Mouse (Mus musculus): Measurements from ENCODE around the gene Tmcc3. TPM values are rescaled to one million over a fixed set of nuclear protein-coding genes. Genes with fewer than 3 reads are reported as not detected.

Tmcc3 gene
- polyA plus RNA-seq, 1 experiment = 14.8 TPM

- Histone ChIP-seq H3K4me3 (ENCODE audit: low read depth, low read length) (no peak overlapping the region), H3K9me3 (replicated peaks; ENCODE audit: control insufficient read depth, insufficient read depth, low read length, poor library complexity, severe bottlenecking) (no peaks in the 10 kb centered on the region), H3K9ac (ENCODE audit: low read depth, poor library complexity, severe bottlenecking) (no peak overlapping the region), H3K27ac (ENCODE audit: insufficient read depth, low read length) (no peak overlapping the region), H3K4me1 (ENCODE audit: control insufficient read depth, insufficient read depth, low read length) (no peaks in the 10 kb centered on the region), H3K36me3 (ENCODE audit: control insufficient read depth, insufficient read depth, low read length, poor library complexity, severe bottlenecking) (no peaks in the 10 kb centered on the region), H3K27me3 (ENCODE audit: control insufficient read depth, insufficient read depth, low read length, poor library complexity, severe bottlenecking) (no peaks in the 10 kb centered on the region)
- TF ChIP-seq POLR2A (IDR thresholded peaks at IDR 0.05; ENCODE audit: insufficient read depth, low read length) = no peak
- TF ChIP-seq CTCF (IDR thresholded peaks at IDR 0.05; ENCODE audit: low read depth, low read length) = no peak
Observed at GRCm38 (mm10) chr10:94282179-94282578, 29.6 kb upstream of the Tmcc3 start.

- TF ChIP-seq EP300 (IDR thresholded peaks at IDR 0.05; ENCODE audit: insufficient read depth, low read depth, low read length) (no peak), CTCF (IDR thresholded peaks at IDR 0.05; ENCODE audit: low read depth, low read length) (no peak), POLR2A (IDR thresholded peaks at IDR 0.05; ENCODE audit: insufficient read depth, low read length) (no peak)
- H3K4me1 ChIP-seq (ENCODE audit: control insufficient read depth, insufficient read depth, low read length) = no peaks in the 10 kb centered on the region
- no peaks in the 10 kb centered on the region for H3K9me3 ChIP-seq (replicated peaks; ENCODE audit: control insufficient read depth, insufficient read depth, low read length, poor library complexity, severe bottlenecking)
- H3K36me3 ChIP-seq (ENCODE audit: control insufficient read depth, insufficient read depth, low read length, poor library complexity, severe bottlenecking) = no peaks in the 10 kb centered on the region
- no peak overlapping the region for H3K9ac ChIP-seq (ENCODE audit: low read depth, poor library complexity, severe bottlenecking)
- no peak overlapping the region for H3K4me3 ChIP-seq (ENCODE audit: low read depth, low read length)
- no peak overlapping the region for H3K27ac ChIP-seq (ENCODE audit: insufficient read depth, low read length)
- no peaks in the 10 kb centered on the region for H3K27me3 ChIP-seq (ENCODE audit: control insufficient read depth, insufficient read depth, low read length, poor library complexity, severe bottlenecking)
Observed at GRCm38 (mm10) chr10:94282797-94283196, 29.0 kb upstream of the Tmcc3 start.

GRCm38 (mm10) chr10:94294437-94294836, 17.3 kb upstream of the Tmcc3 start:
- no peaks in the 10 kb centered on the region for H3K27me3 ChIP-seq (ENCODE audit: control insufficient read depth, insufficient read depth, low read length, poor library complexity, severe bottlenecking)
- H3K9me3 ChIP-seq (replicated peaks; ENCODE audit: control insufficient read depth, insufficient read depth, low read length, poor library complexity, severe bottlenecking) = no peaks in the 10 kb centered on the region
- no peaks in the 10 kb centered on the region for H3K4me1 ChIP-seq (ENCODE audit: control insufficient read depth, insufficient read depth, low read length)
- TF ChIP-seq CTCF (IDR thresholded peaks at IDR 0.05; ENCODE audit: low read depth, low read length) (no peak), EP300 (IDR thresholded peaks at IDR 0.05; ENCODE audit: insufficient read depth, low read depth, low read length) (no peak), POLR2A (IDR thresholded peaks at IDR 0.05; ENCODE audit: insufficient read depth, low read length) (no peak)
- H3K36me3 ChIP-seq (ENCODE audit: control insufficient read depth, insufficient read depth, low read length, poor library complexity, severe bottlenecking) = no peaks in the 10 kb centered on the region
- no peak overlapping the region for H3K9ac ChIP-seq (ENCODE audit: low read depth, poor library complexity, severe bottlenecking)
- no peak overlapping the region for H3K27ac ChIP-seq (ENCODE audit: insufficient read depth, low read length)
- H3K4me3 ChIP-seq (ENCODE audit: low read depth, low read length) = no peak overlapping the region

- Histone ChIP-seq H3K36me3 (ENCODE audit: control insufficient read depth, insufficient read depth, low read length, poor library complexity, severe bottlenecking) (no peaks in the 10 kb centered on the region), H3K9ac (ENCODE audit: low read depth, poor library complexity, severe bottlenecking) (no peak overlapping the region), H3K27me3 (ENCODE audit: control insufficient read depth, insufficient read depth, low read length, poor library complexity, severe bottlenecking) (no peaks in the 10 kb centered on the region), H3K27ac (ENCODE audit: insufficient read depth, low read length) (no peak overlapping the region), H3K9me3 (replicated peaks; ENCODE audit: control insufficient read depth, insufficient read depth, low read length, poor library complexity, severe bottlenecking) (no peaks in the 10 kb centered on the region), H3K4me3 (ENCODE audit: low read depth, low read length) (no peak overlapping the region), H3K4me1 (ENCODE audit: control insufficient read depth, insufficient read depth, low read length) (no peaks in the 10 kb centered on the region)
- TF ChIP-seq EP300 (IDR thresholded peaks at IDR 0.05; ENCODE audit: insufficient read depth, low read depth, low read length) (no peak), POLR2A (IDR thresholded peaks at IDR 0.05; ENCODE audit: insufficient read depth, low read length) (no peak), CTCF (IDR thresholded peaks at IDR 0.05; ENCODE audit: low read depth, low read length) (no peak)
Observed at GRCm38 (mm10) chr10:94294933-94295750, 16.6 kb upstream of the Tmcc3 start.

- Histone ChIP-seq H3K27ac (ENCODE audit: insufficient read depth, low read length) (no peak overlapping the region), H3K4me3 (ENCODE audit: low read depth, low read length) (no peak overlapping the region), H3K36me3 (ENCODE audit: control insufficient read depth, insufficient read depth, low read length, poor library complexity, severe bottlenecking) (no peaks in the 10 kb centered on the region), H3K9ac (ENCODE audit: low read depth, poor library complexity, severe bottlenecking) (no peak overlapping the region), H3K4me1 (ENCODE audit: control insufficient read depth, insufficient read depth, low read length) (no peaks in the 10 kb centered on the region), H3K27me3 (ENCODE audit: control insufficient read depth, insufficient read depth, low read length, poor library complexity, severe bottlenecking) (no peaks in the 10 kb centered on the region), H3K9me3 (replicated peaks; ENCODE audit: control insufficient read depth, insufficient read depth, low read length, poor library complexity, severe bottlenecking) (no peaks in the 10 kb centered on the region)
- TF ChIP-seq CTCF (IDR thresholded peaks at IDR 0.05; ENCODE audit: low read depth, low read length) = no peak
- TF ChIP-seq POLR2A (IDR thresholded peaks at IDR 0.05; ENCODE audit: insufficient read depth, low read length) = no peak
- no peak for TF ChIP-seq EP300 (IDR thresholded peaks at IDR 0.05; ENCODE audit: insufficient read depth, low read depth, low read length)
Observed at GRCm38 (mm10) chr10:94295923-94296605, 15.7 kb upstream of the Tmcc3 start.

- H3K36me3 ChIP-seq (ENCODE audit: control insufficient read depth, insufficient read depth, low read length, poor library complexity, severe bottlenecking) = no peaks in the 10 kb centered on the region
- no peak within 1 kb of the TSS for H3K4me3 ChIP-seq (ENCODE audit: low read depth, low read length)
- H3K9me3 ChIP-seq (replicated peaks; ENCODE audit: control insufficient read depth, insufficient read depth, low read length, poor library complexity, severe bottlenecking) = no peaks in the 10 kb centered on the region
- no peak within 1 kb of the TSS for H3K9ac ChIP-seq (ENCODE audit: low read depth, poor library complexity, severe bottlenecking)
- H3K4me1 ChIP-seq (ENCODE audit: control insufficient read depth, insufficient read depth, low read length) = no peaks in the 10 kb centered on the region
- no peak for TF ChIP-seq CTCF (IDR thresholded peaks at IDR 0.05; ENCODE audit: low read depth, low read length)
- no peak for TF ChIP-seq POLR2A (IDR thresholded peaks at IDR 0.05; ENCODE audit: insufficient read depth, low read length)
- no peak for TF ChIP-seq EP300 (IDR thresholded peaks at IDR 0.05; ENCODE audit: insufficient read depth, low read depth, low read length)
- H3K27me3 ChIP-seq (ENCODE audit: control insufficient read depth, insufficient read depth, low read length, poor library complexity, severe bottlenecking) = no peaks in the 10 kb centered on the region
- H3K27ac ChIP-seq (ENCODE audit: insufficient read depth, low read length) = no peak within 1 kb of the TSS
Observed at GRCm38 (mm10) chr10:94298471-94298870, 13.3 kb upstream of the Tmcc3 start, which contains the start of gene Gm4792. TSS of gene Gm4792 (minus strand) at chr10:94298703.

Data from ES-Bruce4 (cell line).